Mouse (Mus musculus): ENCODE measurements around the gene Dock9.

DNA sequence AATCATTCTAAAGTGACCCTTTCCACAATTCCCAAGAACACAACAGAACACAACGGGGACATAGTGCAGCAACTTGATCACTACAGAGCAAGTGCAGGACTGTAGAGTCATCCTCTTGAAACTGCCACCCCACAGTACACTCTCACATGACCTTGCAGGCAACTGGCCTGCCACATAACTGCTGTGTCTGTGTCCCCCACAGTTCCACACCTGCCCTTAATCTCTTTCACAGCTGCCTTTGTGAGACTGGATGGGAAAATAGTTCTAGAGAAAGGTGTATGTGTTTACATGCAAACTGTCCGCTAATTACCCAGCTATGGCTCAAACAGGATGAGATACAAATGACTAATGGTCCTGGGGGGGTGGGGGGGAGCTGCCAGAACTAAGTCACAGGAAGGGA, 83.4 kb downstream of the Dock9 start:
- TF ChIP-seq CTCF (IDR thresholded peaks at IDR 0.05; ENCODE audit: low read depth, low read length) (no peak), POLR2AphosphoS5 (IDR thresholded peaks at IDR 0.05; ENCODE audit: insufficient replicate concordance, low read depth, low read length) (no peak)

All from G1E (cell line).